8 mouse cellular contexts compared by ENCODE assay signal in the genomic region with DNA sequence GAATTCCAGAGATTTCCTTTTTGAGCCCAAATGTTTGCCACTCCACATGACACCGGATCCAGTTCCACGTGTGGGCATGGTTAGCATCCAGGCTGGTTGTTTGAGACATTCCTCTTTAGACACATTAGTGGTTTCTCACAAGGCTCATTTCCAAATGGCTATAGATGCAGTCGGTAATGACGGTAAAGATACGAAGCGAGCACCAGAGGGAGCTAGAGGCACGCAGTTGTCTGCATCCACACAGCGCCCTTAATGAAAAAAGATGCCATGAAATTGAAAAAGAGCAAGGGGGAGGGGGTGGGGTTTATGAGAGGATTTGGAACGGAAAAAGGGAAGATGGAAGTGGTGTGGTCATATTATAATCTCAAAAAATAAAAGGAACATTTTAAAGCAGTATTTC. TPM values are rescaled to one million over a fixed set of nuclear protein-coding genes. Genes with fewer than 3 reads are reported as not detected.
DNase-seq lines count a peak whose midpoint lies in the region; ATAC-seq and TF ChIP-seq lines count a peak whose summit lies in the region.

No protein-coding gene starts in this region.

- no peaks in the 10 kb centered on the region for H3K36me3 ChIP-seq in forebrain, embryonic 16.5 days (ENCODE audit: control insufficient read depth, insufficient read depth)
- no peaks in the 10 kb centered on the region for H3K36me3 ChIP-seq in hindbrain, postnatal 0 days (ENCODE audit: insufficient read depth, low read length)
- H3K36me3 ChIP-seq in midbrain, embryonic 10.5 days, result no peaks in the 10 kb centered on the region

- peak; percentile 91 for ATAC-seq in forebrain, embryonic 16.5 days
- peak; percentile 90 for ATAC-seq in hindbrain, postnatal 0 days

- WGBS in forebrain, embryonic 16.5 days, result 3% methylated on average over 9 of the region's 9 CpGs
- WGBS in hindbrain, postnatal 0 days, result 3% methylated on average over 9 of the region's 9 CpGs
- WGBS in midbrain, embryonic 10.5 days, result 5% methylated on average over 9 of the region's 9 CpGs

- peak; percentile 67 for DNase-seq in layer of hippocampus, adult 11-12 months (ENCODE audit: low spot score)
- DNase-seq in layer of hippocampus, adult 9-10 months (ENCODE audit: low spot score), result no peak
- DNase-seq in cerebellum, adult 11 months, result peak; percentile 52
- peak; percentile 94 for DNase-seq in hindbrain, postnatal 0 days (ENCODE audit: low spot score)
- peak; percentile 76 to 79 for DNase-seq in left cerebral cortex, postnatal 10 days (ENCODE audit: extremely low spot score in 1 of 2, low spot score in 2 of 2)
- peak; percentile 58 for DNase-seq in midbrain, embryonic 10.5 days (ENCODE audit: low spot score)
- DNase-seq in right cerebral cortex, postnatal 4 days, result peak; percentile 78

- no peaks in the 10 kb centered on the region; the same call in 1 of the 2 replicates for H3K4me1 ChIP-seq in forebrain, embryonic 16.5 days (replicated peaks; ENCODE audit: control insufficient read depth, insufficient read depth, low read length)
- H3K4me1 ChIP-seq in hindbrain, postnatal 0 days (ENCODE audit: insufficient read depth, low read length), result no peaks in the 10 kb centered on the region
- H3K4me1 ChIP-seq in midbrain, embryonic 10.5 days, result 0 out of 2 replicates have a peak, but pooled peaks cover 4% of the 10 kb centered on the region

- no peak overlapping the region for H3K27ac ChIP-seq in forebrain, embryonic 16.5 days (ENCODE audit: low read length)
- no peak overlapping the region for H3K27ac ChIP-seq in hindbrain, postnatal 0 days
- H3K27ac ChIP-seq in midbrain, embryonic 10.5 days (replicated peaks), result no peak overlapping the region

- H3K9me3 ChIP-seq in forebrain, embryonic 16.5 days (ENCODE audit: control insufficient read depth, low read length), result no peaks in the 10 kb centered on the region
- H3K9me3 ChIP-seq in hindbrain, postnatal 0 days (ENCODE audit: low read length), result no peaks in the 10 kb centered on the region
- H3K9me3 ChIP-seq in midbrain, embryonic 10.5 days (replicated peaks), result no peaks in the 10 kb centered on the region

- intact Hi-C loops in left cerebral cortex, postnatal 10 days (cut with DNase I), result loop anchor here (10.0 kb wide), 2 partner anchors 196 to 496 kb away; partner anchors contain the start of gene N4bp2l2

- no peaks in the 10 kb centered on the region for H3K27me3 ChIP-seq in forebrain, embryonic 16.5 days (replicated peaks; ENCODE audit: control insufficient read depth, insufficient read depth, low read length)
- H3K27me3 ChIP-seq in hindbrain, postnatal 0 days (ENCODE audit: insufficient read depth, low read length), result no peaks in the 10 kb centered on the region
- no peaks in the 10 kb centered on the region for H3K27me3 ChIP-seq in midbrain, embryonic 10.5 days (ENCODE audit: low read depth, poor library complexity, severe bottlenecking)

- H3K4me3 ChIP-seq in forebrain, embryonic 16.5 days (replicated peaks; ENCODE audit: low read length), result no peak overlapping the region
- H3K4me3 ChIP-seq in hindbrain, postnatal 0 days (ENCODE audit: low read length), result no peak overlapping the region
- no peak overlapping the region for H3K4me3 ChIP-seq in midbrain, embryonic 10.5 days

- H3K4me2 ChIP-seq in forebrain, embryonic 16.5 days (ENCODE audit: low read length), result no peak overlapping the region
- H3K4me2 ChIP-seq in hindbrain, postnatal 0 days (ENCODE audit: low read depth, low read length), result no peak overlapping the region

- peak; percentile 81 for TF ChIP-seq CTCF in hindbrain, postnatal 0 days (IDR thresholded peaks at IDR 0.05; ENCODE audit: low read depth)

- no peak overlapping the region for H3K9ac ChIP-seq in forebrain, embryonic 16.5 days (replicated peaks; ENCODE audit: low read depth, low read length)
- no peak overlapping the region for H3K9ac ChIP-seq in hindbrain, postnatal 0 days (replicated peaks; ENCODE audit: low read length)

RNA-seq across cellular contexts. Expression of gene Fry, which starts 50.3 kb away (rescaled TPM):
- 35.1 and 45.4 TPM in 2 replicates for polyA plus RNA-seq in forebrain, embryonic 16.5 days (2015; fragmentation: Nextera tagmentation; extraction: Ambion mirVana)
- total RNA-seq in hindbrain, postnatal 0 days (2014; rRNA removed), result 122 and 126 TPM in 2 replicates
- 47.7 and 48.9 TPM in 2 replicates for polyA plus RNA-seq in hindbrain, postnatal 0 days (2015; fragmentation: Nextera tagmentation; extraction: Ambion mirVana)
- 100 to 1,000 TPM; 201 to 205 TPM for total RNA-seq in left cerebral cortex, postnatal 10 days (2021)
- polyA plus RNA-seq in midbrain, embryonic 10.5 days (2016; fragmentation: Nextera tagmentation; extraction: Ambion mirVana), result 3.4 and 6.7 TPM in 2 replicates
